Mouse (Mus musculus): ENCODE measurements at regions not wholly inside any gene's neighbourhood (a gene's known extent, or its start where the extent isn't known, plus 50 kb on each side); places are given as distances from the start of the nearest gene placed in this dataset.

DNA sequence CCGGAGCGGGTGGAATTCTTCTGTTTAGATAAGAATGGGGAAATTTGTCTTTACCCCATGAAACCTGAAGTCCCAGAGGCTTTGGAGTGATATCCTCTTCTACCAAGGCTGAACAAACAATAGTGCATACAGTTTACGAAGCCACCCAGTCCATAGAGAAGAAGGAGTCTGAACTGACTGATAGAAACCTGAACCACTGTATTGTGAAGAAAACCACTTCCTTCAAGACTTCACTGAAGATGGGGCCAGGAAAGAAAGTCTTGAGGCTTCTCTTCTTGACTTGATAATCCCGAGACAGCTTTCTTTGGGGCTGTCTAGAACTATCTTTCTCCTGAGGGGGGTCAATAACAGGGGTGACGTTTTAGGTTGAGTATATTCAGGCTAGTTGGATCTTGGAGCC, 284.4 kb downstream of the Cd83 start:
- no peak for TF ChIP-seq CTCF (IDR thresholded peaks at IDR 0.05; ENCODE audit: control insufficient read depth, insufficient read depth, low read length)
- no peak for TF ChIP-seq POLR2A (IDR thresholded peaks at IDR 0.05; ENCODE audit: borderline replicate concordance, control insufficient read depth, low read depth, low read length)

Measured in bone marrow, adult 2 months (tissue).